Mouse (Mus musculus): ENCODE measurements at regions not wholly inside any gene's neighbourhood (a gene's known extent, or its start where the extent isn't known, plus 50 kb on each side); places are given as distances from the start of the nearest gene placed in this dataset.
"Not testable (repeated sequence)": the region's sequence is repeated elsewhere in the genome, so short reads cannot be mapped to it uniquely, and the experiment has no call there.

- no peak for DNase-seq (ENCODE audit: low spot score in 2 of 2)
Observed at GRCm38 (mm10) chr15:38409168-38409567, 983.8 kb downstream of the 4930447A16Rik start.

GRCm38 (mm10) chr15:38410462-38410861 is 985.1 kb downstream of the 4930447A16Rik start:
- no peak for DNase-seq (ENCODE audit: low spot score in 2 of 2)

- DNase-seq (ENCODE audit: low spot score in 2 of 2): no peak
Observed at GRCm38 (mm10) chr15:38412481-38412880, 987.1 kb downstream of the 4930447A16Rik start.

GRCm38 (mm10) chr15:38413329-38413728 is 988.0 kb downstream of the 4930447A16Rik start:
- no peak for DNase-seq (ENCODE audit: low spot score in 2 of 2)

- no peak for DNase-seq (ENCODE audit: low spot score in 2 of 2)
Observed at GRCm38 (mm10) chr15:38414318-38415090, 989.1 kb downstream of the 4930447A16Rik start.

GRCm38 (mm10) chr15:38415091-38415486 is 989.7 kb downstream of the 4930447A16Rik start:
- DNase-seq (ENCODE audit: low spot score in 2 of 2): no peak

- DNase-seq (ENCODE audit: low spot score in 2 of 2): no peak
Observed at GRCm38 (mm10) chr15:38419621-38420020, 994.3 kb downstream of the 4930447A16Rik start.

- no peak for DNase-seq (ENCODE audit: low spot score in 2 of 2)
Observed at GRCm38 (mm10) chr15:38420784-38421183, 995.4 kb downstream of the 4930447A16Rik start.

- no peak for DNase-seq (ENCODE audit: low spot score in 2 of 2)
Observed at GRCm38 (mm10) chr15:38422741-38423140, 997.4 kb downstream of the 4930447A16Rik start.

- no peak for DNase-seq (ENCODE audit: low spot score in 2 of 2)
Observed at GRCm38 (mm10) chr15:38425506-38425905, 1000.2 kb downstream of the 4930447A16Rik start.

GRCm38 (mm10) chr15:38427966-38428365 is 1002.6 kb downstream of the 4930447A16Rik start:
- no peak for DNase-seq (ENCODE audit: low spot score in 2 of 2)

GRCm38 (mm10) chr15:38431668-38432067 is 1006.3 kb downstream of the 4930447A16Rik start:
- DNase-seq (ENCODE audit: low spot score in 2 of 2): no peak

GRCm38 (mm10) chr15:38433386-38433785 is 1008.0 kb downstream of the 4930447A16Rik start:
- no peak for DNase-seq (ENCODE audit: low spot score in 2 of 2)

- DNase-seq (ENCODE audit: low spot score in 2 of 2): not testable (repeated sequence)
Observed at GRCm38 (mm10) chr15:38434239-38434638, 1008.9 kb downstream of the 4930447A16Rik start.

Measured in layer of hippocampus, adult 8-10 months (tissue).